Mouse (Mus musculus): ENCODE results near the gene Smad6.

DNA sequence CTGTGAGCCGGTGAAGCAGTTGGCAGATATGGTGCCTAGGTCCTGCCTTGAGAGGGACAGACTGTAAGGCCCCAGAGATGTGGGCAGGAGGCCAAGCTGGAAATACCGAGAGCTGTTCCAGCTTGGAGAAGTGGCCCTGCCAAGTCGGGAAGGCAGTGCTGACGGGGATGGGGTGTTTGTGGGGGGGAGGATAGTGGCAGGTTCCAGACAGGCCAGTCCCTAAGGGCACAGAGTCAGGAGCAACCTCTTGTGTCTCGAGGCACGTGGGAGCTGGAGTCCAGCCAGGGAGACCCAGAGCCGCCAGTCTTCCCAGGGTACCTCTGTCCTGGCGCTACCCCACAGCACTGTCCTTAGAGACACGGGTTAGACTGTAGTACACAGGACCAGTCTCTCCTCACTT is 53.3 kb downstream of the Smad6 start:
- no peak for TF ChIP-seq CTCF (IDR thresholded peaks at IDR 0.05; ENCODE audit: borderline replicate concordance, control insufficient read depth, extremely low read depth, insufficient read depth, low read length, poor library complexity)
- TF ChIP-seq POLR2A (IDR thresholded peaks at IDR 0.05; ENCODE audit: control insufficient read depth, extremely low read depth, insufficient read depth, low read length, poor library complexity) = no peak
